Mouse (Mus musculus) brain, embryonic 14.5 days (tissue): ENCODE data around the gene Nt5c2.

Source experiments
- CTCF ChIP-seq: fragments of 200-500 bp; IDR thresholded peaks from 2 replicates; pipeline ENCODE4 v1.5.1; 2012; ENCODE audit warnings: inconsistent platforms, mild to moderate bottlenecking, moderate library complexity, borderline replicate concordance; ENCODE audit not compliant: insufficient read depth, insufficient read length; ENCODE audit errors: extremely low read depth
- POLR2A ChIP-seq: fragments of 200-500 bp; IDR thresholded peaks from 2 replicates; pipeline ENCODE4 v1.6.1; 2012; ENCODE audit warnings: mild to moderate bottlenecking, inconsistent platforms, borderline replicate concordance; ENCODE audit not compliant: poor library complexity, insufficient read depth, insufficient read length, severe bottlenecking; ENCODE audit errors: extremely low read depth

DNA sequence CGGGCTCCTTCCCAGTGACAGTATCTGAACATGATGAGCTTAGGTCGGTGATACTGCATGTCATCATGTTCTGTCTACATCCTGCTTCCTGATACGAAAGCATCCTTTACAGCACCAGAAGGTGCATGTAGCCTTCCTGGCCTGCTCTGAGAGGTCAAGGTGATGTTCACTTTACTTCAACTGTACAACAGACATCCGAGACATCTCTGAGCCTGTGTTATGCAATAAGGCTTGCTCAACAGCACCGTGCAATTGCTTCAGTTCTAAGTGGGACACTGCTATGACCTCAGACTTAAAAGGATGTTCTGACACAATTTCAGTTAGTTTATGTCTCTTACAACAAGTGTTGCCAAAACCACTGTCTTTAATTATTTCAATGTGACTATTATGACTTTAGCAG is 113.6 kb downstream of the Nt5c2 start:
- TF ChIP-seq POLR2A (no peak), CTCF (no peak)
